Mouse (Mus musculus) 416B (cell line): ENCODE data around the gene Auh.

ENCODE experiments used
- DNase-seq: peaks from one replicate; pipeline ENCODE4 v3.0.0; 2011; ENCODE audit warnings: low read depth

The Auh gene

DNA sequence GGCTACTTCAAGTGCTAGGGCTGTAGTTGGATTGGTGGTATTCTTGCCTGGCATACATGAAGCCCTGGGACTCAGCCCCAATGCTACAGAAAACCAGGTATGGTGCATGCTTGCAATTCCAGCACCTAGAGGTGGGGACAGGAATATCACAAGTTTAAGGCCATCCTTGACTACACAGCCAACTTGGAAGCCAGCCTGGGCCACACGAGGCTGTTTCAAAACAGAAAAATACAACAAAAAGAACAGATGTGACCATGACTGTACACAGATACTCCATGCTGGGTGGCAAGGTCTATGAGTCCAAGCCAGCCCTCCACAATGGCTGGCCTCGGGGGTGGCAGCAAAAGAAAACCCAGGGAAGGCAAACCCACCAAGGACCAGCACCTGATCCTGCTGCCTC, 95.7 kb downstream of the Auh start:
- DNase-seq: no peak

DNA sequence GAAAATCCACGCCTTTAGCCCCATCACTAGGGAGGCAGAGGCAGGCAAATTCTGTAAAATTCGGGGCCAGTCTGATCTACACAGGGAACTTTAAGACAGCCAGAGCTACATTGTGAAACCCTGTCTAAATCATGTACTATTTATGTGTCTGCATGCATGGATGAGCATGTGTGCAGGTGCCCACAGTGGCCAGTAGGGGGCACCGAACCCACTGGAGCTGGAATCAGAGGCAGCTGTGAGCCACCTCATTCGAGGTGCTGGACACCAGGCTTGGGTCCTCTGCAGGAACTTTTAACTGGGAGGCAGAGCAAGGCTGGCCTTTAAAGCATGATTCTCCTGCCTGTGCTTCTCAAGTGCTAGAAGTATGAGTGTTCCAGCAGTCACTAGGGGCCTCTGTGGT, 96.3 kb downstream of the Auh start:
- DNase-seq: peak; percentile 68

- DNase-seq: no peak
These were observed 96.9 kb downstream of the Auh start for GRCm38 (mm10) chr13:52832481-52833170.

- DNase-seq: no peak
These were observed 98.3 kb downstream of the Auh start for GRCm38 (mm10) chr13:52831037-52831757.

DNA sequence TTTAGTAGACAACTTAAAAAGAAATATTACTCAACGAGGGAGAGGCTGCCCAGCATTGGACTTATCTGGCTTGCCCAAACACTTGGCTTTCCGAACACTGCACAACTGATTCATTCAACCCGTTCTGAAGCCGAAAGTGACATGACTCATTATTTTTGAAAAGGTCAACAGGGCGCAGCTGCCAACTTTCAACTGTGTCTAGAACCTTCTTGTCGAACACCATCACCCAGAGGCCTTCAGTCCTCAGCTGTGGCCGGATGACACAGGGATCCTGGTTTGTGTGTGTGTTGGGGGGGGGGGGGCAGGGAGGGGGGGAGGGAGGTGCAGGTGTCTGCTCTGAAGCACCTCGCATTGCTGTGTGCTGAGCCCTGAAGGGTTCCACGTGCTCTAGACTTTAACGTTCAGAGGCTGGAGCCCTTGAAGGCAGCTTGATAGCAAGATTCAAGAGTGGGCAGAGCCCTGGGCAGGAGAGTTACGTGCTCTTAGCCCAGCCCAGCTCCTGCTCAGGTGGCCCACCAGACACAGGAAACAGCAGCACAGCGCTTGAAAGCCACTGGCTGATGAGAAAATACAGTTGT, 100.4 kb downstream of the Auh start:
- peak; percentile 93 for DNase-seq

- peak; percentile 77 for DNase-seq
These were observed 101.3 kb downstream of the Auh start for GRCm38 (mm10) chr13:52828217-52828616.

GRCm38 (mm10) chr13:52826666-52827065, 102.8 kb downstream of the Auh start:
- DNase-seq: no peak

DNA sequence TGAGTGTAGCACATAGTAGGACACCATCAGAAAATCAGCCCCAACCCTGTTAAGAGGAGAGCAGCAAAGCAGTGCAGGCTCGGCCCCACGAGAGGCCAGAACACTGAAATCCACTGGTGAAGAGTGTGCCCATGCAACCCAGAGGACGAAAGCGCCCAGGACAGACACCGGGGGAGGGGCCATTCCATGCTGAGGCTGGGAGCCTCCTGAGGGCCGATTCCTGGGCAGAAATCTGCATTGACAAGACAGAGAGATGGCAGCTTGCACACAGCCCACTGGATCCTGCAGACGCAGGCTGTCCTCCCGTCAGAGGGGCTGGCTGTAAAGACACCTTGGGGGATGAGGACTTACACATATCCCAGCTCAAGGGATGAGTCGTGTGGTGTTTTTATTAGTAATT, 104.7 kb downstream of the Auh start:
- DNase-seq: no peak

DNA sequence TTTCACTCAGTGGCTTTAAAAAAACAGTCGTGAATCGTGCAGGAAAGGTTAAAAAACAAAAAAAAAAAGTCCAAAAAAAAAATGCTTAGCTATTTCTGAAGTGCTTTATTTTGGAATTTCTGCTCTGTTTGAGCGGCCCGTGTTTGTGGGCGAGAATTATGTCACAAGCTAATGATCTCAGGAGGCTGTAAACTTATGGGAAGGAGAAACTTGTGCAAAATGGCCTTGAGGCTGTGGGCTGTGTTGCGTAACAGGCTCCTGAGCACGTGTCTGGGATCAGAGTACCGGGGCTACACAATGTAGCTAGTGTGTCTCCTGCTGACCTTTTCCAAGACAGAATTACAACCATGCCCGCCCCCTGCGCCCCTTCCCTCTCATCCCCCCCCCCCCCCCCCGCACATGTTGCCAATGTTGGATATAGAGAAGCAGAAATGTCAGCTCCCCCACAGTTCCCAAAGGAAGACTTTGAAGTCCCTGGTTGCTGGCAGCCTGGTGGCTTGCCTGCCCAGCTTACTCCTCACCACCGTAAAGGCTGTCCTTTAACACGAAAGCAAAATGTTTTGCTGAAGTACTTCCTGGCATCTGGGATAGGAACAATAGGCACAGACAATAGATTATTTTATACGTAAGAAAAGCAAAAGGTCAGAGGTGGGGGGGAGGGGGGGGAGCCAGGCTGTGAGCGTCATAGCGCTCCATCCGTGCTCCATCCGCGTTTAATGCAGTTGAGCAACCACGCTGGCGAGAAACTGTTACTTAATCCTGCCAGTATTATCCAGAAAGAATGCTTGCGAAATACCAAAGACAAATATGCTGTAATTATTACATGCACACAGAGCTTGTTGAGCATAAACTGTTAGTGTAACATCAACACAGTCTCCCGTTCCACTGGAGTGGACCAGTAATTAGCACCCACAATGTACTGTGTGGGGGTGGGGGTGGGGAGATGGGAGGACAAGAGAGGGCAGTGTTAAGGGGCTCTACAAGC, 107.0 kb downstream of the Auh start:
- DNase-seq: peak; percentile 93

DNA sequence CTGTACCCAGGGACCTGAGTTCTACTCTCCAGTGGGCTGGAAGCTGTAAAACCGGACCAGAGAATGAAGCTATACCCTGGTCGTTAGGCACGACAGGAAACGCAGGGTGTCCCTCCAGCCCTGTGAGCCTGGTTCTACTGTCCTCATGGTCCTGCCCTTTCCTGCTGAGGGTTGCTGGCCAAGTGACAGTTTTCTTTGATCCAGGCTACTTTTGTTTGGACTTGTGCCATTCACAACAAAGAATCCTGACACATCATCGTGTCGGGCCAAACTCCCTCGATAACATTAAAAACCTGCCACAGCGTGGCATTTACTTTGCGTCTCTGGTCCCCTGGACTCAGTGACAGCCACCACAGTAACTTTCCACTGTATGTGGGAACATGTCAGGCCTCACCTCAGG, 107.9 kb downstream of the Auh start:
- DNase-seq: peak; percentile 82

GRCm38 (mm10) chr13:52819901-52820300, 109.6 kb downstream of the Auh start:
- no peak for DNase-seq

- DNase-seq: peak; percentile 98
These were observed 110.7 kb downstream of the Auh start for GRCm38 (mm10) chr13:52818760-52819159.

GRCm38 (mm10) chr13:52817991-52818491, 111.4 kb downstream of the Auh start:
- DNase-seq: peak; percentile 59

DNA sequence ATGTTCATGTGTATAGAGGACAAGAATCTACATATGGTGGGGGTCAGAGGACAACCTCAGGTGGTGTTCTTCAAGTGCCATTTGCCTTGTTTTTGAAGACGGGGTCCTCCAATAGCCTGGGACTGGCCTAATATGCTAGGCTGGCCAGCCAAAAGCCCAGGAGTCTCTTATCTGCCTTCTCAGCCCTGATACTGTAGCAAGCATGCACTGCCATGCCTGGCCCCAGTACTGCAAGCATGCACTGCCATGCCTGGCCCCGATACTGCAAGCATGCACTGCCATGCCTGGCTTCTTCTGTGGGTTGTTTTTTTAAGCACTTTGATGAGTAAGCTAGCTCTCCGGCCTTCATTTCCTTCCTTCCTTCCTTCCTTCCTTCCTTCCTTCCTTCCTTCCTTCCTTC, 115.7 kb downstream of the Auh start:
- no peak for DNase-seq

GRCm38 (mm10) chr13:52812549-52813515, 116.6 kb downstream of the Auh start:
- no peak for DNase-seq

- DNase-seq: peak; percentile 98
These were observed 121.8 kb downstream of the Auh start for GRCm38 (mm10) chr13:52807722-52808121.

- DNase-seq: no peak
These were observed 123.5 kb downstream of the Auh start for GRCm38 (mm10) chr13:52806029-52806428.

DNA sequence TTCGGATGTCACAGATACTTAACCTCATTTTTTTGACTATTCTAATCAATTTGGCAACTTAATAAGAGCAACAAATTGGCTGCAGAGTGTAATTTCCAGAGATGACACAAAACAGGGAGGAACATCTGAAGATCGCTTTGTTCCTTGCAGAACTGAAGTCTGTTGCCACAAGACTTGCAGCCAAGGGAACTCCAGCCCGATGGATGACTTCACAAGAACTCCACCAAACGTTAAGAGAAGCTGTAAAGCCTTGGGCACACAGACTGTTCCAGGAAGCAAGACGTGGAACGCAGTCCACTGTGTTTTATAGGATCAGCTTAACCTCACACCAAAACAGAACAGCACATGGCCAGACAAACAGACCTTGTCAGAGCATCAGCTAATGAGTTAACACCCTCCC, 123.9 kb downstream of the Auh start:
- DNase-seq: no peak

DNA sequence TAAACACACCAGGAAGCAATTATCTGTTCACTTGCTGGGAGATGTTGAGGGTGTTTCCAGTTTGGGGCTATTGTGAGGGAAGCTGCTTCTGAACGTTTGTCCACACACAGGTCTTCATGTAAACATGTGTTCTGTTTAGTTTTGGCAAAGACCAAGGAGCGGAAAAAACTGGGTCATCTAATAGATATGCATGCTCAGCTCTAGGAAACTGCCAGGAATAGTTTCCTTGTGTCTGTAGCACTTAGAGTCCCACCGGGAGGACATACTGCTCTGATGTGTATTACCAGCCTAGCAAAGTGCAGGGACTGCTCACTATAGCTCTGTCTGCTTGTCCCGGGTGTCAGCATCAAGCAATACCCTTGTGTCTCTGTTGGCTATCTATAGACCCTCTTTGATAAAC, 127.0 kb downstream of the Auh start:
- DNase-seq: no peak

- DNase-seq: no peak
These were observed 128.7 kb downstream of the Auh start for GRCm38 (mm10) chr13:52800687-52801341.
